Mouse (Mus musculus): Measurements from ENCODE around the gene Hdac4.
A peak's percentile ranks its signal among the peaks of the same experiment; 100 is the strongest.

Hdac4 gene

DNA sequence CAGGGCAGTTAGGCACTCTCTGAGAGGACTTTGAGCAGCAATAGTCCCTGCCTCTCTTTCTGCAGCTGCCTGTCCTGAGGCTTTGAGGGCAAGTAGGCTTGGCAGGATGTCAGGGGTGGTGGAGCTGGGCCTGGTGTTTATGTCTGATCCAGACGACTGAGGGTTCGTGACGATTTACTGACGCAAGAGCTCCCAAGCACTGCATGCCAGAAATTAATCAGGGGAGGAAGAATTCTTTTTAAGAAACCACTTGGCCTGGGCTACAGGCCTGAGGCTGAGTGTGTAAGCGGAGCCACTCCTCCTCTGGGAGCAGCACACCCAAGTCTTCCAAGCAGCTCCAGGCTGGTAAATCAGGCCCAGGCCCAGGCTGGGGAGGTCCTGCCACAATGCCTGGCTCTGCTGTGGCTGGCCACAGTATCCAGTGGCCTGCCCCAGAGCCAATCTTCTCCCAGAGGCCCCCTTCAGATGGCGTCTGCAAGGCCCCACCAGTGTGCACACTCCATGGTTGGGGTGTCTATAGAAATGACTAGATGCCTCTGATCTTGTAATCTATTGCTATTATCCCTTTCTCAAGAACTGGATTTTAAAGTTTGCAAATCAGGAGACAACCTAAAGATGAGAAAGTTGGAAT lies 64.9 kb downstream of the Hdac4 start:
- peak; percentile 78 for DNase-seq (ENCODE audit: low spot score)

DNA sequence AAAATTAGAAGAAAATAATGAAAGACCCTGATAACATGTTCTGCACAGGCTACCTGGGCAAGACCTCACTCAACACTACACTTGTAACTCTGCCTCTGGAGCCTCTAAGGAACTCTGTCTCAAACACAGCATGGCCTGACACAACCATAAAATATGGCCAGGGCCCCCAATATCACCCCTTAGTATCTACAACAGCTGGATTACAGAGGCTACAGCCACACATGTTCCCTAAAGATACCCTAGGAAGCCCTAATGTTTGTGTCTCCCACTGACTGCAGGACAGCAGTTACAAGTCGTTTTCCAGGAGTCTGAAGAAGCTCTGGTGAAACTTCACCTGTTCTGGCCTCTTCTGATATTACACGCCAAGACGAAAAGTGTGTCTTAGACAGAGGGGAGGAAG lies 65.7 kb downstream of the Hdac4 start:
- no peak for DNase-seq (ENCODE audit: low spot score)

DNA sequence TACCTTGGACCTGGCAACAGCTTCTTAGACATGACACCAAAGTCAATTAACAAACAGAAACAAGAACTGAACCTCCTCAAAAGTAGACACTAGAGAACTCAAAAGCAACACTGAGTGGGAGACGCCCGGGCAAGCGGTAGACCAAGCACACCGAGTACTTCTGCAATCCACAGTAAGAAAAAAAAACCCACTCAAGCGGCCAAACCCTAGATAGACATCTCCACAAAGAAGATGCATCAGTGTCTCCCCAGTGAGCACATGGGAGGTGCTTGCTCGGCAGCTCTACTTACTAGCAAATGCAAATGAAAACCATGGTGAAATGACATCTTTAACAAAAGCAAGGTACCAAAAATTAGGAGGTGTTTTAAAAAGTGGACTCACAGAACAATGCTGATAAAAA lies 67.7 kb downstream of the Hdac4 start:
- DNase-seq (ENCODE audit: low spot score): no peak

DNA sequence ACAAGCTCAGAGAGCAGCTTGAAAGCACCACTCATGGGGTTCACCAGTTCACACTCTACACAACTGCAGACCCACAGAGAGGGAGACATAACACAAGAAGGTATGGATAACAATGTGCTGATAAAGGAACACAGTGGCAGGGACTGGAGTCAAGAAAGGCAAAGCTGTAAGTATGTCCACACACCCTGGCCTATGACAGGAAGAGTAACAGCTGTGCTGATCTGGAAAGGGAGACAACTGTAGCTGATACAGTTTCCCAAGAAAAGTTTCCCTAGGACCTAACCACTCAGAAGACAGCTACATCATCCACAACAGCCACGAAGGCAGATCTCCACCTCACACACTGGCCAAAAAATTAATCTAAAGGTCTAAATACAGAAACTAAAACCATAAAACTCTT lies 68.1 kb downstream of the Hdac4 start:
- no peak for DNase-seq (ENCODE audit: low spot score)

GRCm38 (mm10) chr1:92124497-92125201 lies 70.8 kb downstream of the Hdac4 start:
- no peak for DNase-seq (ENCODE audit: low spot score)

DNA sequence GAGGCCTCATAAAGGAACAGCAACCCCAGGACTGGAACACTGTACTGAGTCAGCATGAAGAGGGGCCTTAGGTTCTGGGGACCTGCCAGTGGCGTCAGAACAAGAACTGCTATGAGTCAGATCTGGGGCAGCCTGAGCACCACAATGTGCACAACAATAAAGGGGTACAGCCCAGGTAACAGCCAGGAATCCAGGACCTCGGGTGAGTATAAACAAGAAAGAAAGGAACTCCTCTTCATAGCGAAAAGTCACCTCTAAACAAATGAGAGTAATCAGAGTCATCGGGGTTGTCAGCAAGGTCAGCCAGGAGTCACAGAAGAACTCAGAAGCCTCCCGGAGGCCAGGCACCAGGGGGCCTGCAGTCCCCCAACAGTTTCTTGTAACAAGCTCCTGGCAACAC lies 76.2 kb downstream of the Hdac4 start:
- DNase-seq (ENCODE audit: low spot score): no peak

GRCm38 (mm10) chr1:92117597-92117996 lies 77.9 kb downstream of the Hdac4 start:
- DNase-seq (ENCODE audit: low spot score): no peak

DNA sequence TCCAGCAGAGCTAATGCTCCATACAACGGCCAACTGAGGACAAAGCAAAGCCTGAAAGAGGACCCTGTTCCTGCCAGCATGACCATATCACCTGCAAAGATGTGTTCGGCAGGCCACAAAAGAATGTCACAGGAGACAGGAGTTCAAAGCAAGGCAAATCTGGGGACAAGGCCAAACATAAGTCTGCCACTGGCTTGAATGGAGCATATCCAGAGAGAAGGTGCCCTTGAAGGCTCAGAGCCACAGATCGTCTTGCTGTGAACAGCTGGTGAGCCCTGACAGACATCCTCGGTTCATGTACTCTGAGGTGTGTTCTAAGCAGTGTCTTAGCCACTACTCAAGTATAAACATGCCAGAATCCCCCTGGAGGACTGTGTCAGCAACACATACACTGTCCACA lies 79.3 kb downstream of the Hdac4 start:
- DNase-seq (ENCODE audit: low spot score): no peak

DNA sequence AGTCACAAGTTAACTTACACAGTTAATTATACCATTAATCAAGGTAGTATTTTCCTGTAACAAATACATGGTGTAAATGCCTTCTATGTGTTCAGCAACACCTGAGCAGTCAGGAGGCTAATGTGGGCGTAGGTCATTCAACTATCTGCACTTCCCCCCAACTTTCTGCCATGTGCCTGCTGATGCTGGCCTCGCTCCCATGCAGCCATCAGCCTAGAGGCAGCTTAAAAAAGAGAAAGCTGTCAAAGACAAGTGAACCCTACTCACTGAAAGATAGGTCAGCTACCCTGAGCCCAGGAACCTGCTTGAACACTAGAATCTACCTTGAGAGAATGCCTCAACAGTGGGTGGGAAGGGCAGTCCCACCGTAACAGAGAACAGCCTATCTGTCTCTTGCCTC lies 81.4 kb downstream of the Hdac4 start:
- DNase-seq (ENCODE audit: low spot score): no peak

DNA sequence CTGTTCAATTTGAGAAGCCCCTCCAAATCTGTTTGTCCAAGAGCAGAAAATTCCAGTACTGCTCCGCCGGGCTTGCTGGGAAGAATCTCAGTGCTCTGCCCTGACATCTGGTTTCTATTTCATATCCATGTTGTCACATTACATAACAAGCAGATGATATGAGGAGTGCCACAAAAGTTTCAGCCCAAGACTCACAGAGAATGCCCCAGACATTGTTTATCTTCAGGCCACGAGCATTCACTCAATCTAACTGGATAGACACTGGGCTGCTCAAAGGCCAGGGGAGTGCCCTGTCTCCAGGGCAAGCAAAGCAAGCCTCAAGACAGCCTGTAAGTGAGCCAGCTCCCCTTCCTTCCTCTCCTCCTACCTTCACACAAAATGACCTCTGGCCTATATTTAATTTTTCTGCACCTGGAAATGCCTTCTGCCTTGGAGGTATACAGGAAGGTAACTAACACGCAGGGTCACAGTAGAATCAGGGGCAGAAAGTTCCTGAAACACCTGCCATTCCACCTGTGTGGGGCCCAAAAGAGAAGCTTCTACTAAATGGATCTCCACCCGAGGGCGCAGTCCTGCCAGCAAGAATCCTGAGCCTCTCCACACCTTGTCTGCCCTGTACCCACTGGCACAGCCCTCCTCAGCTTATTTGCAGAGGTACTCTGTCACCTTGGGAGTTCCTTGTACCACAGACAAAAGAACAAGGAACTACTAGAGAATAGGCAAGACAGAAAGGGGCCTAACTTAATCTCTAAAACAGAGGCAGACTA lies 82.1 kb downstream of the Hdac4 start:
- DNase-seq (ENCODE audit: low spot score): no peak

DNA sequence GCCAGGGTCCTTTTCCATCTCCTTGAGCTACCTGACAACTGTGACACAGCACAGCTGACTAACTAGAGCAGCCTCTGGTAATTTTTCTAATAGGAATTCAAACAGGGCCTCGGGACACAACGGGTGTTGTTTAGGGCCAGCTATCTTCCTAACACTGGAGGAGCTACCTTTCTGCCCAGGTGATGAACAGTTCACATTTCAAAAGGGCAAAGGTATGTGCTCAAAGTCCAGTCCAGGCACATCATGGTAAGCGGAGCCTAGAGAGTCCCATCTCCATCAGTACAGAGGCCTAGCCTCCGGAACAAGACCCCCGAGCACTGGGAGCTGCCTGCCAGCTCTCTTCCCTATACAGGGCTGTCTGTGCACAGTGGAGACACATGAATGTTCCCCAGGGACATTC lies 82.9 kb downstream of the Hdac4 start:
- no peak for DNase-seq (ENCODE audit: low spot score)

DNA sequence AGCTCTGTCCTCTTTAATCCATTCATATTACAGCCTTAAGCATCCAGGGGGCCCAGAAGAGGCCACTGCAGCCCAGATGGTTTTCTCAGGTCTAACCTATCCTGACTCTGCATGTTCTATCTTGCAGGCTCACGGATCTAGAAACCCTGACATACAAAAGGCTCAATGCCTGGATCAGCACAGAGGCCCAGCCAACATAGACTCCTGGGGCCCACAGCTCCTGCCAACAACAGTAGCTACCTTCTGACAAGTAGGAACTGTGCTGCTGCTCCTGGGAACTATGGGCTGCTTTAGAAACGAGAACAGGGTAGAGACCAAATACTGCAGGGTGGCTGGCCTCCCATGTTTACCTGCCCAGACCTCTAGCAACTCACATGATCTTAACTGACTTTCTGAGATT lies 83.9 kb downstream of the Hdac4 start:
- no peak for DNase-seq (ENCODE audit: low spot score)

DNA sequence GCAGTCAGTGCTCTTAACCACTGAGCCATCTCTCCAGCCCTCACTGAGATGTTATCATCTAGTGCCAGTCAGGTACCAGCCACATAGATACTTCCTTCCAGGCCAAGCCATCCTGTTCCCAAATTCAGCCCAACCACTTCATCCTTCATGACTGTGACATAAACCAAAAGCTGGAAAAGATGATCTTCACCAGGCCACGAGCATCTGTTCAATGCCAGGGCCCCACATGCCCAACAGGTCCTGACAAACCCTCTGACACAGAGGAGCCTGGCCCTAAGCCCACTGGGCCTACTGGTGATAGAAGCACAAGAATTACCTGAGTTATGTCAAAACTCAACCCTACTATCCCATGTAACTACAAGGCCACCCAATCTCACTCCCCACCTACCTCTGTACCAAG lies 84.5 kb downstream of the Hdac4 start:
- peak; percentile 29 for DNase-seq (ENCODE audit: low spot score)

DNA sequence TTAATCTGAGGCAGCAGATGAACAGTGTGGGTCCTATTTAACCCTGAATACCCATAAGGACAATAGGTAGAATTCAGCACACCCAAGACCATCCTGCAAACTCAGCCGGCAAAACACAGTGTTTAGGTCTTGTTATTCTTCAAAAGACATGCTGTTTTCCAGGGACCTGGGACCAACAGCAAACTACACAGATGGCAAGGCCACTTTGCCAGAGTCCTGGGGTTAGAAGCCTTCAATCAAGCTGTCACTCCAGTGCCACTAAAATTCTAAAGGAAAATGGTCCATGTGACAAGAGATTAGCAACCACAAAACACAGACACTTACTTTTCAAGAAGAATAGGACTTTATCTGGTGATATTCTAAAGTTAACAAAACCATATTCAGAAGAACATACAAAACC lies 86.3 kb downstream of the Hdac4 start:
- no peak for DNase-seq (ENCODE audit: low spot score)

DNA sequence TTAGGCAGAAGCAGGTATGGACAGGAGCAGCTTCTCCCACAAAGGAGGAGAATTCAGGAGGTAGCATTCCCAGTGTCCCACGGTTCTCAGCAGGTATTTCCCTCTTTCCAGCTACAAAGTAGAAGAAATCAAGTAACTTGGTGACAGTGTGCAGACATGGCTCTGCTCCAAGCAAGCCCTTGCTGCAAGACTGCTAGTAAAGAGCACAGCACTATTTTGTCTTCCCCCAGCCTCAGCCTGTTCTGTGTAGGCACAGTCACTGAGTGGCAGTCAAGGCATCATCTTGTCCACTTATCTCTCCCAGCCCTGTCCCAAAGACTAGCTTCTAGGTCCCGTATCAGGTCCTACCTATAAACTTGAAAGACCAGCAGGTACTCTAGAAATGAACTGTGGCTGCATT lies 86.9 kb downstream of the Hdac4 start:
- DNase-seq (ENCODE audit: low spot score): no peak

DNA sequence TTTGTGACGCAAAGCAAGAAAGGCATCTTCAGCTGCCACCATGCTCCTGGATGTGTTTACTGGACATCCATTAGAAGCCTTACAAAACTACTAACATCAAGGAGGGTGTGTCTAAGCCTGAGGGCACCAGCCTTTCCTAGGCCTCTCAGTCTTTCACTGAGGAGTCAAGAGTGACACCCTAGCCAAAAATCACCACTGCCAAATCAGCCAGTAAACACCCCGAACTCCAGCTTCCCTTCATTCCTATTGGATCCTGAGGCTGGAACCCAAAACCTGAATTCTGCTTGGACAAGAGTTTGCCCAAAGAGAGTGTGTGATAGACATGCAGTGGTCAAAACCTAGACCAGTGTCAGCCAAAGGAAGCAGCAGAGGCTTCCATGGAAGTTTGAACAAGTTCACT lies 87.5 kb downstream of the Hdac4 start:
- no peak for DNase-seq (ENCODE audit: low spot score)

DNA sequence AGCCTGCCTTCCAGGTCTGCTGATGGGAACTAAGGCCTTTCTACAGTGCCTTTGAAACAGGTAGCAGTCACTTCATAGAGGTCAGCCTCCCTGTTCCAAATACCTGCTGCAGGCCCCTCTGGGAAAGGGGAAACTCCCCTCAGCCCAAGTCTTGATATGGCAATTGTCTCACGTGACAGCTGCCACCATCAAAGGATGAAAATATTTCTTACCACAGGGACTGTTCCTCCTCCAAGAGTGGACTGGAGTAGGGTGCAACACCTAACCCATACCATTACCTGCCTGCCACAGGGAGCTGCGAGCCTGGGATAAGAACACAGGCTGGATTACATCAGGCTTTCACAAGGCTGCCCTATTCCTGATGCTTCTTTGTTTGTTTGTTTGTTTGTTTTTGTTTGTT lies 88.0 kb downstream of the Hdac4 start:
- no peak for DNase-seq (ENCODE audit: low spot score)

DNA sequence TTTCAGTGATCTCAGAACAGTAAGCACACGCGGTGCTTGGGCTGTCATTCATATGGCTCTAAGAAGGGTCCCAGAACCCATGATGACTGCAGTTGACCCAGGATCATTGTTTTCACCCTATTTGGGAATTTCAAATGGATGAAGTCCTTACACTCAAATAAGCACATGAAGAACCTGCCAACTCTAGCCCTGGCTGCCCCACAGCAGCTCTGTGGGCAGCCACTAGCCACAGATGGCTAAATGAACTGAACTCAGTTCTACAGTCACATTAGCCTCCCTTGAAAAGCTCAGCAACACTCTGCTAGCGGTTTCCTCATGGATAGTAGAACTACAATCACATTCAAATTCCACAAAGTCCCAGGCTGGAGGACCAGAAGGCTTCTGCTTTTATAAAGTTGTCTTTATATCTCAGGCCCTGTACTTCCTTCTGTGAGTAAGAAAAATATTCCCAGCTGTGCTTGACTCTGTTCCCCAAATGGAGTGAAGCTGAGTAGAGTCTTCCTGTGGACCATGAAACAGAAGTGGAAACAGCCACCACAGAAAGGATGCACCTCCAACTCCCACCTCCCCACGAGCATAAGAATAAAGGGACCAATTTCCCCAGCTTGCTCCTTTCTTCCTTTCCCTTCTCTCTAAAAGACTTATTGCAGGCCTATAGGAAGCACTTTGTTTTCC lies 88.9 kb downstream of the Hdac4 start:
- no peak for DNase-seq (ENCODE audit: low spot score)

GRCm38 (mm10) chr1:92104718-92105117 lies 90.8 kb downstream of the Hdac4 start:
- DNase-seq (ENCODE audit: low spot score): no peak

DNA sequence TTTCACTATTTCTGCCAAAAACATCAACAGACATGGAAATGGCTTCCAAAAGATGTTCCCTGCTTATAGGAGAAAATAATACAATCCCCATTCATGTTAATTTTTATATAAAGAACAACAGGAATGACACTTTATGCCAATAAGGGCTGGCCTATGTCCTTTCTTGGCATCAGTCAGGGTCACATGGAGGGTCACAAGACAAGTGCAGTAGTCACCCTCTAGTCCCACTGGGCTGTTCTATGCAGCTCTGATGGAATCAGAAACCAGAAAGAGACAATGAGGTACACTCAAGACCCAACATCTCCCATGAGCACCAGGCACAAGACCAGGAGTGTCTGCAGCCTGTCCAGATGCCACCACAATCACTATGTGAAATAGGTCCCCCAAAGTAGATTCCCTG lies 91.5 kb downstream of the Hdac4 start:
- DNase-seq (ENCODE audit: low spot score): no peak

DNA sequence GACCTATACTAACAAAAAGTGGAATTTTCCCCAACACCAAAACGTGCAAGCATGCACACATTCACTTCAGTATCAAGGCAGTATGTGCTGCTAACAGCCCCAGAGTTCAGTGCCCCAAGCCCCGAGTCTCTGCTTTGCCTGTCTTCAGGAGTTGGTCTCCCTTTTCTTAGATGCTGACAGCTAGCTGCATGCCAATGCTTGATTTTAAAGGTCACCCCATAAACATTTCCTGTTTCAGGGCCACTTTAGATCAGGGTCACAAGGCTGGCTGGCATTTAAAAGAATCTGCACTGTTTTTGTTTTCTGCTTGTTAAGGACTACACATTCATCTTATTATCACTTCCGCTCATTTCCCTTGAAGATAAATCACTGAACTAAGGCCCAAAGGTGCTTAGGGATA lies 92.1 kb downstream of the Hdac4 start:
- DNase-seq (ENCODE audit: low spot score): no peak

DNA sequence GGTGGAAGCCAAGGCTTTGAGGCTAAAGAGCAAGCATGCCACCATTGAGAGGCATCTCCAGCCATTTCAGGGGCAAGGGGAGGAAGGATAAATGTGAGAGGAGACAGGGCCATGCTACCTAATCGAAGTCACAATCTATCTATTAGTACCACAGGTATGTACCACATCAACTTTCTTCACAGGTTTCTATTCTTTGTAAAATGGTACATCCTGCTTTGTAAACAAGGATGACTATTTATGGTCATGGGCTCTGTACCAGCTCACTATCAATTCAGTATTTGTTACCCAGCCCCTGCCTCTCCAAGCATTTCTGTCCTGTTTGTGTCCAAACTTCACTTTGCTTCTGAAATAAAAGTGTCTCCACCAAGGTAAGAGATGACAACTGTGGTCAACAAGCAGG lies 92.7 kb downstream of the Hdac4 start:
- DNase-seq (ENCODE audit: low spot score): no peak

DNA sequence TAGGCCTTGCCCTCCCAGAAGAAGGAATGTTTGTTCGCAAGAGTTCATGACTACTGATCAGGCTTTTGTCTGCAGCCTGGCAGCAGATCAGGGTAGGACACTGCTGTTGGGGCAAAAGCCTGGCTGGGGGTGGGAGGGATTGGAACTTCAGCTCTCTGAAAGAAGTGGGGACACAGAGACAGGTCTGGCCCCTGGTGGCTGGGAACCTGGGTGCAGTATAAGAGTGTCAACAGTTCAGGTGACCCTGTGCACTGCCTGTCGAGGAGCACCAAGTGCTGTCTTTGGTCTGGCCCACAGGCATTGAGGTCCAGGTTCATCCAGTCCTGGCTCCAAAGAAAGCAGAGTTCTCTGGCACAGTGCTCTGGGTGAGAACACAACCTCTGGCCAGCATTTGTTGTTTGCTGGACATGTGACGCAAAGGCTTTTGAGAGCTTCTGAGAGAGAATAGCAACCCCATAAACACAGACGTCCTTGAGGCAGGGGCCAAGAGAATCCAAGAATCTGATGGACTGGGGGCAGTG lies 95.1 kb downstream of the Hdac4 start:
- DNase-seq (ENCODE audit: low spot score): no peak

All from MN1 (cell line).